In the genomic region with DNA sequence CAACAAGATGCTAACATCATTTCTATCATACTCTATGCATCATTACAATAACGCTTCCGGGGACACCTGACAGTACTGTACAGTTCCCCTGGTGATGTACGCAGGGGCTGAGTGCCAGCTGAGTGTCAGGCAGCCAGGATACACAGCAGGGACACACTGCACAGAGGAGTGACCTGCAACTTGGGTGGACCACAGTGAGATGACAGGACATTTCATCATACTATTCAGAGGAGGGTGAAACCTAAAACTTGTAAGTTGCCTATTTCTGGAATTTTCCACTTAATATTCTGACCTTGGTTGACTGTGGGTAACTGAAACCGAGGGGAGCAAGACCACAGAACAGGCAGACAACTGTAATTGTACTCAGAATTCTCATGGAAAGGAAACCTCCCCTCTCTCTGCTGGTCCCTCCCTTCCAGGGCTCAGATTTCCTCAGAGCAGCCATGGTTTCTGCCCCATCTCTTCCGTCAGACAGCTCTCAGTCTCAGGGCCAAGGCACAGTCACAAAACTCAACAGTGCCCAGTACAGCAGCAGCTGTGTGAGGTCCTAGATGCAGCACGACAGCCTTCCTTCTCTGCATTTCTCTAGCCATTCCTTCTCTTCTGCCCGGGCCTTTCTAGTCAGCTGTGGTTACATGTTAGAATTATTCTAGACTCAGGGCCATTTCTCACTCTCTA, we compare ENCODE assay signal across 11 mouse cellular contexts. TPM values are rescaled to one million over a fixed set of nuclear protein-coding genes. Genes with fewer than 3 reads are reported as not detected.
DNase-seq lines count a peak whose midpoint lies in the region; ATAC-seq and TF ChIP-seq lines count a peak whose summit lies in the region.
"Had no signal": no experiment of that assay in that cellular context is flagged by ENCODE, and none has a peak within 500 bp of the region (broad histone marks: within the 10 kb centered on the region; RNA-seq: fewer than 3 reads in every experiment).

No protein-coding gene starts in this region.

- no peaks in the 10 kb centered on the region for H3K4me1 ChIP-seq in lung, embryonic 16.5 days (replicated peaks; ENCODE audit: control insufficient read depth, insufficient read depth, low read length)
- peaks cover 13% of the 10 kb centered on the region for H3K4me1 ChIP-seq in lung, adult 2 months (ENCODE audit: control insufficient read depth, insufficient read depth, low read length)
- peaks cover 3% of the 10 kb centered on the region for H3K4me1 ChIP-seq in heart, embryonic 16.5 days (ENCODE audit: control insufficient read depth, insufficient read depth, low read length)
- no peaks in the 10 kb centered on the region for H3K4me1 ChIP-seq in intestine, embryonic 16.5 days (ENCODE audit: control insufficient read depth, insufficient read depth, low read length)
- H3K4me1 ChIP-seq: hindbrain, embryonic 12.5 days had no signal

- peaks cover 4% of the 10 kb centered on the region; the same call in 1 of the 2 replicates for H3K36me3 ChIP-seq in lung, embryonic 16.5 days (ENCODE audit: control insufficient read depth, insufficient read depth, low read length)
- no peaks in the 10 kb centered on the region for H3K36me3 ChIP-seq in heart, embryonic 16.5 days (ENCODE audit: control insufficient read depth, insufficient read depth)
- no peaks in the 10 kb centered on the region for H3K36me3 ChIP-seq in intestine, embryonic 16.5 days (ENCODE audit: control insufficient read depth, insufficient read depth, low read length)

- peak; percentile 56 for ATAC-seq in lung, embryonic 16.5 days (ENCODE audit: low read depth)
- ATAC-seq in heart, embryonic 16.5 days (replicated peaks; ENCODE audit: extremely low read depth, insufficient read depth, low FRiP score), result peak; percentile 37; the same call in 1 of the 2 replicates
- peak; percentile 25 for ATAC-seq in megakaryocyte progenitor cell, adult 5-6 weeks (replicated peaks; ENCODE audit: poor library complexity)
- ATAC-seq in intestine, embryonic 16.5 days, result no peak

- no peaks in the 10 kb centered on the region for H3K9me3 ChIP-seq in lung, embryonic 16.5 days (ENCODE audit: control insufficient read depth, low read length)
- no peaks in the 10 kb centered on the region for H3K9me3 ChIP-seq in heart, embryonic 16.5 days (replicated peaks; ENCODE audit: control insufficient read depth, low read length)
- H3K9me3 ChIP-seq in intestine, embryonic 16.5 days (ENCODE audit: control insufficient read depth, low read length), result no peaks in the 10 kb centered on the region
- H3K9me3 ChIP-seq: hindbrain, embryonic 12.5 days had no signal

- no peak overlapping the region for H3K4me3 ChIP-seq in gastrocnemius, adult 2 months
- H3K4me3 ChIP-seq in lung, embryonic 16.5 days (ENCODE audit: low read length), result no peak overlapping the region
- H3K4me3 ChIP-seq in lung, adult 2 months (replicated peaks; ENCODE audit: extremely low read depth, low read depth, low read length), result no peak overlapping the region
- H3K4me3 ChIP-seq in heart, embryonic 16.5 days (ENCODE audit: low read length), result no peak overlapping the region
- H3K4me3 ChIP-seq in intestine, embryonic 16.5 days (ENCODE audit: low read length), result no peak overlapping the region
- H3K4me3 ChIP-seq: hindbrain, embryonic 12.5 days had no signal

- no peaks in the 10 kb centered on the region for H3K27me3 ChIP-seq in lung, embryonic 16.5 days (ENCODE audit: control insufficient read depth, insufficient read depth, low read depth, low read length)
- no peaks in the 10 kb centered on the region for H3K27me3 ChIP-seq in heart, embryonic 16.5 days (ENCODE audit: control insufficient read depth, insufficient read depth, low read length)
- H3K27me3 ChIP-seq in intestine, embryonic 16.5 days (replicated peaks; ENCODE audit: control insufficient read depth, insufficient read depth, low read length), result no peaks in the 10 kb centered on the region
- H3K27me3 ChIP-seq: hindbrain, embryonic 12.5 days had no signal

- no peak overlapping the region for H3K4me2 ChIP-seq in lung, embryonic 16.5 days (ENCODE audit: low read depth, low read length)
- H3K4me2 ChIP-seq in heart, embryonic 16.5 days (ENCODE audit: low read depth, low read length), result no peak overlapping the region
- no peak overlapping the region for H3K4me2 ChIP-seq in intestine, embryonic 16.5 days (ENCODE audit: low read depth, low read length)
- H3K4me2 ChIP-seq: hindbrain, embryonic 12.5 days had no signal

- H3K27ac ChIP-seq in gastrocnemius, adult 2 months, result peak overlapping the region; percentile 36; the same call in 1 of the 2 replicates
- H3K27ac ChIP-seq in lung, embryonic 16.5 days (ENCODE audit: low read length), result peak overlapping the region; percentile 44; the same call in 1 of the 2 replicates
- peak overlapping the region; percentile 77 for H3K27ac ChIP-seq in heart, embryonic 16.5 days (ENCODE audit: low read length)
- H3K27ac ChIP-seq in intestine, embryonic 16.5 days (ENCODE audit: low read length), result no peak overlapping the region
- H3K27ac ChIP-seq: hindbrain, embryonic 12.5 days had no signal

- TF ChIP-seq CTCF in gastrocnemius, adult 2 months (IDR thresholded peaks at IDR 0.05), result no peak
- no peak for TF ChIP-seq CTCF in lung, adult 2 months (IDR thresholded peaks at IDR 0.05; ENCODE audit: insufficient read depth, low read length)

- intact Hi-C loops in gastrocnemius, adult 2 months (cut with DNase I), result no loop called here
- intact Hi-C loops in gastrocnemius, postnatal 14 days (cut with DNase I; ENCODE audit: low total_unique reads), result no loop called here

- H3K9ac ChIP-seq in lung, embryonic 16.5 days (ENCODE audit: low read length), result no peak overlapping the region
- no peak overlapping the region for H3K9ac ChIP-seq in heart, embryonic 16.5 days (ENCODE audit: low read length)
- H3K9ac ChIP-seq in intestine, embryonic 16.5 days (ENCODE audit: low read depth, low read length), result no peak overlapping the region
- H3K9ac ChIP-seq: hindbrain, embryonic 12.5 days had no signal

- no peak for DNase-seq in gastrocnemius, adult 2 months
- no peak for DNase-seq in gastrocnemius, postnatal 14 days
- DNase-seq in lung, adult 2 months, result no peak
- no peak for DNase-seq in adrenal gland, postnatal 10 days
- DNase-seq: kidney, postnatal 4 days; left cerebral cortex, postnatal 4 days had no signal

- TF ChIP-seq POLR2A in lung, adult 2 months (IDR thresholded peaks at IDR 0.05; ENCODE audit: borderline replicate concordance, extremely low read depth, low read depth, low read length), result no peak

- 52% methylated on average over 7 of the region's 7 CpGs for WGBS in lung, embryonic 16.5 days
- 59% methylated on average over 7 of the region's 7 CpGs for WGBS in lung, adult 2 months
- WGBS in heart, embryonic 16.5 days, result 49% methylated on average over 7 of the region's 7 CpGs
- WGBS in intestine, embryonic 16.5 days, result 67% methylated on average over 7 of the region's 7 CpGs

RNA-seq across cellular contexts. Expression of a gene that starts 14.2 kb away (rescaled TPM):
- total RNA-seq in gastrocnemius, adult 2 months (2021), result 10 to 100 TPM in 1 of 2 experiments, 1 to 10 TPM in 1; 8.9 to 10.6 TPM
- 1 to 10 TPM; 6.6 to 8.6 TPM for total RNA-seq in gastrocnemius, postnatal 14 days (2021)
- polyA plus RNA-seq in lung, embryonic 16.5 days (2015; fragmentation: Nextera tagmentation; extraction: Ambion mirVana), result 8.5 and 9.0 TPM in 2 replicates
- 3.7 and 5.5 TPM in 2 replicates for polyA plus RNA-seq in lung, adult 2 months (2012; rRNA removed)
- 6.4 and 7.4 TPM in 2 replicates for polyA plus RNA-seq in heart, embryonic 16.5 days (2015; fragmentation: Nextera tagmentation; extraction: Ambion mirVana)
- total RNA-seq in megakaryocyte progenitor cell, adult 5-6 weeks (2015), result 5.6 and 7.9 TPM in 2 replicates
- total RNA-seq in megakaryocyte progenitor cell, adult 5-6 weeks (2017), result 7.9 and 9.7 TPM in 2 replicates
- 10 to 100 TPM in 1 of 2 experiments, 1 to 10 TPM in 1; 8.6 to 11.5 TPM for total RNA-seq in adrenal gland, postnatal 10 days (2021)
- 5.5 and 5.7 TPM in 2 replicates for polyA plus RNA-seq in intestine, embryonic 16.5 days (2015; fragmentation: Nextera tagmentation; extraction: Ambion mirVana)

RNA-seq across cellular contexts. Expression of a gene that starts 32.0 kb away (rescaled TPM):
- total RNA-seq in gastrocnemius, adult 2 months (2021), result 10 to 100 TPM; 37.9 to 52.7 TPM
- total RNA-seq in gastrocnemius, postnatal 14 days (2021), result 10 to 100 TPM; 26.2 to 27.3 TPM
- 67.5 and 70.2 TPM in 2 replicates for polyA plus RNA-seq in lung, embryonic 16.5 days (2015; fragmentation: Nextera tagmentation; extraction: Ambion mirVana)
- polyA plus RNA-seq in lung, adult 2 months (2012; rRNA removed), result 6.3 and 8.7 TPM in 2 replicates
- polyA plus RNA-seq in heart, embryonic 16.5 days (2015; fragmentation: Nextera tagmentation; extraction: Ambion mirVana), result 63.2 and 71.1 TPM in 2 replicates
- 52.4 and 52.8 TPM in 2 replicates for total RNA-seq in megakaryocyte progenitor cell, adult 5-6 weeks (2015)
- 40.4 and 54.5 TPM in 2 replicates for total RNA-seq in megakaryocyte progenitor cell, adult 5-6 weeks (2017)
- total RNA-seq in adrenal gland, postnatal 10 days (2021), result 10 to 100 TPM; 28.2 to 31.0 TPM
- 50.2 and 52.3 TPM in 2 replicates for polyA plus RNA-seq in intestine, embryonic 16.5 days (2015; fragmentation: Nextera tagmentation; extraction: Ambion mirVana)

RNA-seq across cellular contexts. Expression of a gene that starts 32.2 kb away (rescaled TPM):
- total RNA-seq in gastrocnemius, adult 2 months (2021), result 1 to 10 TPM in 1 of 2 experiments, under 1 TPM in 1; 0.95 to 1.7 TPM
- under 1 TPM; 0.59 to 0.89 TPM for total RNA-seq in gastrocnemius, postnatal 14 days (2021)
- 2.5 and 2.9 TPM in 2 replicates for polyA plus RNA-seq in lung, embryonic 16.5 days (2015; fragmentation: Nextera tagmentation; extraction: Ambion mirVana)
- 1.5 and 1.7 TPM in 2 replicates for polyA plus RNA-seq in lung, adult 2 months (2012; rRNA removed)
- polyA plus RNA-seq in heart, embryonic 16.5 days (2015; fragmentation: Nextera tagmentation; extraction: Ambion mirVana), result 2.1 and 2.2 TPM in 2 replicates
- total RNA-seq in megakaryocyte progenitor cell, adult 5-6 weeks (2015), result not detected in 2 replicates
- total RNA-seq in megakaryocyte progenitor cell, adult 5-6 weeks (2017), result not detected in 2 replicates
- 1 to 10 TPM in 1 of 2 experiments, under 1 TPM in 1; 0.78 to 1.2 TPM for total RNA-seq in adrenal gland, postnatal 10 days (2021)
- polyA plus RNA-seq in intestine, embryonic 16.5 days (2015; fragmentation: Nextera tagmentation; extraction: Ambion mirVana), result 1.5 TPM in 2 replicates

RNA-seq across cellular contexts. Expression of a gene that starts 36.9 kb away (rescaled TPM):
- 10 to 100 TPM; 56.1 to 63.1 TPM for total RNA-seq in gastrocnemius, adult 2 months (2021)
- 10 to 100 TPM; 75.6 to 77.1 TPM for total RNA-seq in gastrocnemius, postnatal 14 days (2021)
- 83.3 and 86.6 TPM in 2 replicates for polyA plus RNA-seq in lung, embryonic 16.5 days (2015; fragmentation: Nextera tagmentation; extraction: Ambion mirVana)
- 92.1 and 92.6 TPM in 2 replicates for polyA plus RNA-seq in lung, adult 2 months (2012; rRNA removed)
- polyA plus RNA-seq in heart, embryonic 16.5 days (2015; fragmentation: Nextera tagmentation; extraction: Ambion mirVana), result 57.6 and 68.6 TPM in 2 replicates
- total RNA-seq in megakaryocyte progenitor cell, adult 5-6 weeks (2015), result 30.0 and 32.4 TPM in 2 replicates
- 74.6 and 109 TPM in 2 replicates for total RNA-seq in megakaryocyte progenitor cell, adult 5-6 weeks (2017)
- 10 to 100 TPM; 59.5 to 62.7 TPM for total RNA-seq in adrenal gland, postnatal 10 days (2021)
- polyA plus RNA-seq in intestine, embryonic 16.5 days (2015; fragmentation: Nextera tagmentation; extraction: Ambion mirVana), result 67.6 and 74.8 TPM in 2 replicates
